ENCODE assay signal across 8 mouse cellular contexts in genomic region chr2:165788005-165788404, GRCm38 (mm10).
DNase-seq lines count a peak whose midpoint lies in the region; ATAC-seq lines count a peak whose summit lies in the region.

No protein-coding gene starts in this region.

- H3K9me3 ChIP-seq in liver, embryonic 11.5 days (ENCODE audit: control insufficient read depth, low read length) = no peaks in the 10 kb centered on the region
- no peaks in the 10 kb centered on the region for H3K9me3 ChIP-seq in kidney, embryonic 14.5 days (ENCODE audit: control insufficient read depth, low read length)

- H3K9ac ChIP-seq in liver, embryonic 11.5 days (ENCODE audit: low read depth, low read length) = no peak overlapping the region
- H3K9ac ChIP-seq in kidney, embryonic 14.5 days (ENCODE audit: low read depth, low read length) = no peak overlapping the region

- no peak overlapping the region for H3K4me3 ChIP-seq in liver, embryonic 11.5 days (ENCODE audit: low read depth, low read length)
- H3K4me3 ChIP-seq in kidney, embryonic 14.5 days (ENCODE audit: low read length) = no peak overlapping the region

- ATAC-seq in liver, embryonic 11.5 days (replicated peaks; ENCODE audit: low FRiP score) = no peak
- ATAC-seq in kidney, embryonic 14.5 days (ENCODE audit: low FRiP score, low TSS enrichment) = 0 out of 2 replicates have a peak, but pooled peaks have one; percentile 48

- no peaks in the 10 kb centered on the region for H3K27me3 ChIP-seq in liver, embryonic 11.5 days (replicated peaks; ENCODE audit: control insufficient read depth, insufficient read depth, low read length)
- no peaks in the 10 kb centered on the region for H3K27me3 ChIP-seq in kidney, embryonic 14.5 days (ENCODE audit: control insufficient read depth, insufficient read depth, low read length)

- no peak overlapping the region for H3K4me2 ChIP-seq in liver, embryonic 11.5 days
- H3K4me2 ChIP-seq in kidney, embryonic 14.5 days (replicated peaks; ENCODE audit: low read depth, low read length) = no peak overlapping the region

- intact Hi-C loops in left cerebral cortex, postnatal 4 days (cut with DNase I) = loop anchor here (10.0 kb wide), 1 partner anchor 267 kb away; no protein-coding TSS in a partner anchor

- H3K36me3 ChIP-seq in liver, embryonic 11.5 days (ENCODE audit: control insufficient read depth, insufficient read depth, low read length) = peaks cover 68% of the 10 kb centered on the region
- peaks cover 84% of the 10 kb centered on the region for H3K36me3 ChIP-seq in kidney, embryonic 14.5 days (ENCODE audit: control insufficient read depth, insufficient read depth, low read length)

- 0 out of 2 replicates have a peak, but pooled peaks cover 2% of the 10 kb centered on the region for H3K4me1 ChIP-seq in liver, embryonic 11.5 days (replicated peaks; ENCODE audit: control insufficient read depth, insufficient read depth, low read length)
- H3K4me1 ChIP-seq in kidney, embryonic 14.5 days (ENCODE audit: control insufficient read depth, insufficient read depth, low read length) = peaks cover 4% of the 10 kb centered on the region; the same call in 1 of the 2 replicates

- DNase-seq in liver = peak; percentile 32
- no peak for DNase-seq in liver, embryonic 11.5 days (ENCODE audit: low spot score)
- DNase-seq in cerebellum, adult 18-20 months = peak; percentile 92 to 93
- DNase-seq in gastrocnemius, postnatal 4 days (ENCODE audit: low spot score in 2 of 2) = peak; percentile 53 to 81
- DNase-seq in left cerebral cortex, postnatal 4 days = peak; percentile 96
- peak; percentile 71 to 75 for DNase-seq in right cerebral cortex, adult 2 months (ENCODE audit: low spot score in 2 of 2)
- no peak for DNase-seq in thymus, postnatal 10 days (ENCODE audit: low spot score in 2 of 2)

- 81% methylated on average over 11 of the region's 11 CpGs for WGBS in liver, embryonic 11.5 days
- WGBS in kidney, embryonic 14.5 days = 40% methylated on average over 11 of the region's 11 CpGs

- no peak overlapping the region for H3K27ac ChIP-seq in liver, embryonic 11.5 days (ENCODE audit: low read depth, low read length)
- H3K27ac ChIP-seq in kidney, embryonic 14.5 days (ENCODE audit: low read depth, low read length) = no peak overlapping the region

Comparison
In these comparisons a context has a peak if more than half of its experiments do, and no peak if none do; other contexts are left out.
1. DNase-seq: peak in liver (single experiment), cerebellum, adult 18-20 months (2 of 2), gastrocnemius, postnatal 4 days (2 of 2), left cerebral cortex, postnatal 4 days (single experiment) and right cerebral cortex, adult 2 months (2 of 2); none in liver, embryonic 11.5 days (single experiment) and thymus, postnatal 10 days (0 of 2).